Mouse (Mus musculus) neural tube, embryonic 11.5 days (tissue): ENCODE results near the gene Rapgef6. TPM values are rescaled to one million over a fixed set of nuclear protein-coding genes. Genes with fewer than 3 reads are reported as not detected.

Experiments
- ATAC-seq: fragments of 200-750 bp; cut with Nextera tagmentation; 2 replicates; pipeline ENCODE4 v1.8.0; 2017; ENCODE audit warnings: moderate number of reproducible peaks, mild to moderate bottlenecking, moderate TSS enrichment, moderate library complexity; ENCODE audit not compliant: insufficient read depth, low FRiP score, low TSS enrichment
- DNase-seq: peaks from one replicate; pipeline ENCODE4 v3.0.0-alpha.2; 2015; ENCODE audit warnings: low spot score
- H3K27ac ChIP-seq: fragments of 300-500 bp; sonication (generic); 2 replicates; pipeline ENCODE4 v1.5.1; 2014; ENCODE audit warnings: low read depth, mild to moderate bottlenecking, low read length
- H3K27me3 ChIP-seq: fragments of 300-500 bp; sonication (generic); 2 replicates; pipeline ENCODE4 v1.6.1; 2014; ENCODE audit warnings: mild to moderate bottlenecking, low read length, mixed read lengths; ENCODE audit not compliant: control insufficient read depth, insufficient read depth
- H3K36me3 ChIP-seq: fragments of 300-500 bp; sonication (generic); 2 replicates; pipeline ENCODE4 v1.6.1; 2014; ENCODE audit warnings: mild to moderate bottlenecking, low read length, moderate library complexity, mixed read lengths; ENCODE audit not compliant: control insufficient read depth, insufficient read depth
- H3K4me1 ChIP-seq: fragments of 300-500 bp; sonication (generic); 2 replicates; pipeline ENCODE4 v1.6.1; 2014; ENCODE audit warnings: low read length, mixed read lengths; ENCODE audit not compliant: control insufficient read depth, insufficient read depth
- H3K4me2 ChIP-seq: fragments of 300-500 bp; sonication (generic); 2 replicates; pipeline ENCODE4 v1.6.1; 2014; ENCODE audit warnings: low read depth, mild to moderate bottlenecking, moderate library complexity
- H3K4me3 ChIP-seq: fragments of 300-500 bp; sonication (generic); 2 replicates; pipeline ENCODE4 v1.5.1; 2014; ENCODE audit warnings: low read depth, low read length
- H3K9ac ChIP-seq: fragments of 300-500 bp; sonication (generic); 2 replicates; pipeline ENCODE4 v1.6.1; 2014; ENCODE audit warnings: mild to moderate bottlenecking, low read length
- H3K9me3 ChIP-seq: fragments of 300-500 bp; sonication (generic); 2 replicates; pipeline ENCODE4 v1.6.1; 2016; ENCODE audit warnings: low read length; ENCODE audit not compliant: control insufficient read depth
- WGBS: fragments of 180-500 bp; shearing (Covaris S2); extraction: QIAGEN DNeasy Blood & Tissue Kit; methylation state at CpG from one replicate; pipeline ENCODE4 v1.1.7; 2014; 5-methylcytosine and 5-hydroxymethylcytosine counted together
- polyA plus RNA-seq: library from polyadenylated mRNA; unstranded; fragments of >200 nt; fragmentation: Nextera tagmentation; extraction: Ambion mirVana; gene quantifications from 2 replicates; pipeline ENCODE4 v1.2.1, GENCODE M21; 2014

The Rapgef6 gene
- polyA plus RNA-seq, 1 experiment from 2014 or later: 31.5 TPM

DNA sequence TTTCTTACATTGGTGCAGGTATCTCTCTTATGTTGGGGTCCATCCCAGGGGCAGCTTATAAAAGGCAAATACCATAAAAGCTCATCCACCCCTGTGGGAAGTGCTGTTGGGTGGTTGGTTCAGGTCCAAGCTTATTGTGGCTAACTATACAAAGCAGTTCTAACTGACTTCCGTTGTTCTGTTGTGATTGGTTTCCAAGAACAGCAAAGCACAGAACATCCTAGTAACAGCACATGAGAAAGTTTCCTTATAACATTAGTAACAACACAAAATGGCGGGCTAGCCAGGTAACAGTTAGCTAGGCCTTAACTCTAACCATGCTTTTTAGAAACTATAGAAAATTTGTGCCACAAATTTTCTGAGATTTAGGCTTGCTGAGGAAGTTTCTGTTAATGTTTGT is 185.5 kb downstream of the Rapgef6 start:
- no peaks in the 10 kb centered on the region for H3K9me3 ChIP-seq
- no peak overlapping the region for H3K4me2 ChIP-seq
- H3K27me3 ChIP-seq: no peaks in the 10 kb centered on the region
- H3K4me3 ChIP-seq: no peak overlapping the region
- H3K9ac ChIP-seq: no peak overlapping the region
- WGBS: 92% methylated on average over 2 of the region's 2 CpGs
- no peak overlapping the region for H3K27ac ChIP-seq
- ATAC-seq (no peak), DNase-seq (no peak)
- no peaks in the 10 kb centered on the region; the same call in 1 of the 2 replicates for H3K36me3 ChIP-seq
- H3K4me1 ChIP-seq: no peaks in the 10 kb centered on the region

DNA sequence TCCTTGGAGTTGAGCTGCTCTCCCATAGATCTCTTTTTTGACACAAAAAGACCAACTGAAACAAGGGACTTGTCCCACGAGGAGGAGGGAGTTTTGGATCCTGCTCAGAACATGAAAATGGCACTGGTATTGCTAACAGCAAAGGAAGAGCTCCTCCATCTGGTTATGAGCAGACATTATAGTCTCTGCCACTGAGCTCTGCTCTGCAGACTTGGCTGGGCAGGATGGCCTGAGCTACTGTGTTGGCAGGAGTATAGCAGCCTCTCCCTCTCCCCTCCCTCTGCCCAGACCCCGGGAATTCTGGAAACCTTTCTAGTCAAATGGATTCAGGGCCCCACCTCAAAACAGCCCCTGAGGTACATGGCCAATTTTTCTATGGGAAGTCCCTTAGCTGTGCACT is 187.0 kb downstream of the Rapgef6 start:
- ATAC-seq (no peak), DNase-seq (no peak)
- Histone ChIP-seq H3K9ac (no peak overlapping the region), H3K4me3 (no peak overlapping the region), H3K9me3 (no peaks in the 10 kb centered on the region), H3K4me2 (no peak overlapping the region), H3K4me1 (no peaks in the 10 kb centered on the region), H3K27ac (no peak overlapping the region), H3K36me3 (no peaks in the 10 kb centered on the region; the same call in 1 of the 2 replicates), H3K27me3 (no peaks in the 10 kb centered on the region)
- 77% methylated on average over 2 of the region's 2 CpGs for WGBS

DNA sequence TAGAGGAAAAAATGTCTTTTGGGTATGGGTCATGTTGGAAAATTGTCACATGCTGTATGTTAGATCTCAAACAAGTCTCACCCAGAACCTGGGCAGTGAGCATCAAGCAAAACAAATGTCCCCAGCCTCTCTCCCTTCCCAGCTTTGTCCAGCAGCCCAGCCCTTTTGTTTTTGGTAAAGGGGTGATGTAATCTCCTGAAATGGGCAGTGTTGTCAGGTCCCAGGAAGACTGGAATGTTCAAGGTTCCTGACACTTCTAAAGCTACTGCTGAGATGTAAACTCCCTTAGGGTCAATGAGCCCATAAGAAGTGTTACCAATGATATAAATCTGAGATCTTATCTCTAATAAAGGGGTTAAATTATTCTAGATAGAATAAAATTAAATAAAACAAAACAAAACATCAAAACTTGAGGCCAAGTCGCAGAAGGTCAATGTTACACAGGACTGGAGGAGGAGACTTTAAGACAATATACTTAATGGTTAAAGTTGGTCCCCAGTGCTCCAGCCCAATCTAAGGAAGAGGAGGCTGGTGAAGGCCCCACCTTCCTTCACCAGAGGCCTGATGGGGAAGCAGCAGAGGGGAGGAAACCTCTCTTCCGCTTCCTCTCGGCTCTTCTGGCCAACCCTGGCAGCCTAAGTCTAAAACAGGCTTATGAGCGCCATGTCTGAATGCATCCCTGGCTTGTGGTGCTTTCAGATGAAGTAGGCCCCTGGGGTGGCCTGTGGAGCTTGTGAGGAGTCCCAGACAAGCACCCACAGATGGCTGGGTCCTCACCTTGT is 188.1 kb downstream of the Rapgef6 start:
- Histone ChIP-seq H3K4me1 (no peaks in the 10 kb centered on the region), H3K4me3 (no peak overlapping the region), H3K9ac (no peak overlapping the region), H3K36me3 (peaks cover 2% of the 10 kb centered on the region), H3K4me2 (no peak overlapping the region), H3K27me3 (no peaks in the 10 kb centered on the region), H3K27ac (no peak overlapping the region), H3K9me3 (no peaks in the 10 kb centered on the region)
- DNase-seq (no peak), ATAC-seq (no peak)
- WGBS: 83% methylated on average over 4 of the region's 4 CpGs

DNA sequence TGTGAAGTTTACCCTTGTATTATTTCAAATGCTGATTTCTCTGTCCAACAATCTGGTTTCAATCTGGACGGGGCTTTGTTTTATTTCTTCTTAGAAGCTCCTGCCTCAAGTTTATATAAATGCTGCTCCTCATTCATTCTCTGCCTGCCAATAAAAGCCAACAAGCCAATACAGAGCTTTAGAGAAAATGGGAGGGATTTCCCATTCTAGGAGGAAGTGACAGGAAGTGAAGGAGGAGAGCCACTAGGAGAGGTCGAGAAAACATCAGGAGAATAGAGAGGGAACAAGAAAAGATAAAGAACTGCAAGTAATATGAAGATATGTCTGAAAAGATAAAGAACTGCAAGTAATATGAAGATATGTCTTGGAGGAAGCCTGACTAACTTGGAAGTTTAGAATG is 190.2 kb downstream of the Rapgef6 start:
- DNase-seq: no peak
- H3K9me3 ChIP-seq: no peaks in the 10 kb centered on the region
- H3K9ac ChIP-seq: no peak overlapping the region
- WGBS: 76% methylated on average over 2 of the region's 2 CpGs
- H3K4me2 ChIP-seq: no peak overlapping the region
- ATAC-seq: no peak
- H3K4me1 ChIP-seq: no peaks in the 10 kb centered on the region
- no peak overlapping the region for H3K27ac ChIP-seq
- no peaks in the 10 kb centered on the region for H3K27me3 ChIP-seq
- peaks cover 11% of the 10 kb centered on the region for H3K36me3 ChIP-seq
- H3K4me3 ChIP-seq: no peak overlapping the region

GRCm38 (mm10) chr11:54717893-54718292 is 195.2 kb downstream of the Rapgef6 start:
- no peaks in the 10 kb centered on the region for H3K27me3 ChIP-seq
- no peaks in the 10 kb centered on the region for H3K9me3 ChIP-seq
- ATAC-seq (no peak), DNase-seq (no peak)
- no peak overlapping the region; the same call in 1 of the 2 replicates for H3K9ac ChIP-seq
- WGBS: 89% methylated on average over 3 of the region's 3 CpGs
- H3K4me2 ChIP-seq: no peak overlapping the region
- H3K4me1 ChIP-seq: no peaks in the 10 kb centered on the region
- H3K4me3 ChIP-seq: no peak overlapping the region
- no peak overlapping the region for H3K27ac ChIP-seq
- H3K36me3 ChIP-seq: peaks cover 13% of the 10 kb centered on the region

GRCm38 (mm10) chr11:54718601-54719000 is 196.0 kb downstream of the Rapgef6 start:
- H3K27me3 ChIP-seq: no peaks in the 10 kb centered on the region
- H3K27ac ChIP-seq: no peak overlapping the region
- WGBS: 92% methylated on average over 3 of the region's 3 CpGs
- no peak overlapping the region for H3K4me3 ChIP-seq
- DNase-seq: no peak
- no peaks in the 10 kb centered on the region for H3K9me3 ChIP-seq
- H3K4me2 ChIP-seq: no peak overlapping the region
- ATAC-seq: no peak
- peaks cover 13% of the 10 kb centered on the region for H3K36me3 ChIP-seq
- no peak overlapping the region for H3K9ac ChIP-seq
- H3K4me1 ChIP-seq: no peaks in the 10 kb centered on the region

- ATAC-seq: no peak
- 90% methylated on average over 6 of the region's 6 CpGs for whole genome bisulfite sequencing
- no peak overlapping the region for H3K4me2 ChIP-seq
- no peak overlapping the region for H3K27ac ChIP-seq
- no peak overlapping the region for H3K9ac ChIP-seq
- H3K9me3 ChIP-seq: no peaks in the 10 kb centered on the region
- peaks cover 2% of the 10 kb centered on the region; the same call in 1 of the 2 replicates for H3K36me3 ChIP-seq
- H3K4me3 ChIP-seq: no peak overlapping the region
- H3K4me1 ChIP-seq: no peaks in the 10 kb centered on the region
- H3K27me3 ChIP-seq: no peaks in the 10 kb centered on the region
- DNase-seq: no peak
These were observed 199.4 kb downstream of the Rapgef6 start for GRCm38 (mm10) chr11:54722057-54722456.

GRCm38 (mm10) chr11:54724353-54725034 is 201.8 kb downstream of the Rapgef6 start:
- Histone ChIP-seq H3K4me3 (no peak overlapping the region), H3K27ac (no peak overlapping the region), H3K4me1 (no peaks in the 10 kb centered on the region), H3K4me2 (no peak overlapping the region), H3K27me3 (no peaks in the 10 kb centered on the region), H3K9ac (no peak overlapping the region), H3K36me3 (no peaks in the 10 kb centered on the region; the same call in 1 of the 2 replicates), H3K9me3 (no peaks in the 10 kb centered on the region)
- 85% methylated on average over 4 of the region's 4 CpGs for WGBS
- DNase-seq (no peak), ATAC-seq (no peak)
